Mouse (Mus musculus) heart, postnatal 10 days (tissue): ENCODE results near the gene Spag17. TPM values are rescaled to one million over a fixed set of nuclear protein-coding genes. Genes with fewer than 3 reads are reported as not detected.
A peak's percentile ranks its signal among the peaks of the same experiment; 100 is the strongest.
"Not testable (repeated sequence)": the region's sequence is repeated elsewhere in the genome, so short reads cannot be mapped to it uniquely, and the experiment has no call there.

Experiments
- DNase-seq, 2 experiments: peaks; one replicate each; pipeline ENCODE4 v3.0.0; 2021
- intact Hi-C: fragments of 180-260 bp; cut with DNase I; formaldehyde crosslinking; loops from one replicate; pipeline ENCODE4 v1.15.1; 2025
- total RNA-seq, 2 experiments: library from RNA; stranded (reverse); gene quantifications; 2 replicates each; pipeline ENCODE4 v1.2.3; 2021

The Spag17 gene
- under 1 TPM; 0.02 to 0.05 TPM for total RNA-seq

- peak; percentile 42 to 50 for DNase-seq
- intact Hi-C loops: no loop called here
These were observed at the start of gene Spag17 for GRCm38 (mm10) chr3:99885187-99885811. Gene Spag17 (plus strand): TSS chr3:99885406.

- intact Hi-C loops: no loop called here
- no peak for DNase-seq
These were observed 42.9 kb upstream of the Spag17 start for GRCm38 (mm10) chr3:99842333-99842732.

GRCm38 (mm10) chr3:99842808-99843207 lies 42.4 kb upstream of the Spag17 start:
- DNase-seq: no peak
- intact Hi-C loops: no loop called here

GRCm38 (mm10) chr3:99843233-99843632 lies 42.0 kb upstream of the Spag17 start:
- intact Hi-C loops: no loop called here

GRCm38 (mm10) chr3:99850926-99851325 lies 34.3 kb upstream of the Spag17 start:
- intact Hi-C loops: no loop called here
- no peak for DNase-seq

More at GRCm38 (mm10) chr3:99843233-99843632, 42.0 kb upstream of the Spag17 start:
- no peak for DNase-seq

GRCm38 (mm10) chr3:99854595-99854994 lies 30.6 kb upstream of the Spag17 start:
- no peak for DNase-seq
- intact Hi-C loops: no loop called here

- intact Hi-C loops: loop anchor here (5.0 kb wide), 1 partner anchor 78 kb away; no protein-coding TSS in a partner anchor
- no peak for DNase-seq
These were observed 26.3 kb upstream of the Spag17 start for GRCm38 (mm10) chr3:99858922-99859321.

GRCm38 (mm10) chr3:99864706-99865105 lies 20.5 kb upstream of the Spag17 start:
- no peak for DNase-seq
- intact Hi-C loops: loop anchor here (10.0 kb wide), 1 partner anchor 630 kb away; no protein-coding TSS in a partner anchor

- DNase-seq: no peak
- intact Hi-C loops: no loop called here
These were observed 10.1 kb upstream of the Spag17 start for GRCm38 (mm10) chr3:99875137-99875536.

GRCm38 (mm10) chr3:99881498-99881897 lies 3.7 kb upstream of the Spag17 start:
- intact Hi-C loops: no loop called here
- DNase-seq: no peak

- no peak for DNase-seq
- intact Hi-C loops: no loop called here
These were observed 1.1 kb upstream of the Spag17 start for GRCm38 (mm10) chr3:99883988-99884564.

- DNase-seq, intact Hi-C loops: not testable (repeated sequence)
These were observed 9.5 kb downstream of the Spag17 start for GRCm38 (mm10) chr3:99894741-99895140.

GRCm38 (mm10) chr3:99913809-99914439 lies 28.7 kb downstream of the Spag17 start:
- DNase-seq: no peak
- intact Hi-C loops: no loop called here

GRCm38 (mm10) chr3:99922944-99923343 lies 37.7 kb downstream of the Spag17 start:
- intact Hi-C loops: no loop called here
- DNase-seq: no peak

- DNase-seq: no peak
- intact Hi-C loops: loop anchor here (10.0 kb wide), 1 partner anchor 766 kb away; no protein-coding TSS in a partner anchor
These were observed 45.9 kb downstream of the Spag17 start for GRCm38 (mm10) chr3:99930920-99931620.

- intact Hi-C loops: loop anchor here (5.0 to 10.0 kb wide), 3 partner anchors 79 to 1039 kb away; no protein-coding TSS in a partner anchor
- peak; percentile 4 to 26 for DNase-seq
These were observed 51.0 kb downstream of the Spag17 start for GRCm38 (mm10) chr3:99936159-99936558.

GRCm38 (mm10) chr3:99938611-99939286 lies 53.5 kb downstream of the Spag17 start:
- intact Hi-C loops: loop anchor here (1.0 to 10.0 kb wide), 5 partner anchors 81 to 1041 kb away; no protein-coding TSS in a partner anchor
- DNase-seq: peak; percentile 48 to 64

GRCm38 (mm10) chr3:99945171-99945570 lies 60.0 kb downstream of the Spag17 start:
- intact Hi-C loops: no loop called here
- DNase-seq: peak; percentile 7 to 18

- intact Hi-C loops: no loop called here
- DNase-seq: no peak
These were observed 68.9 kb downstream of the Spag17 start for GRCm38 (mm10) chr3:99954039-99954602.

- DNase-seq: no peak
These were observed 71.3 kb downstream of the Spag17 start for GRCm38 (mm10) chr3:99956517-99956916.

More at GRCm38 (mm10) chr3:99956517-99956916, 71.3 kb downstream of the Spag17 start:
- intact Hi-C loops: no loop called here
